Comparison of ENCODE assay signal across 20 mouse cellular contexts in the genomic region with DNA sequence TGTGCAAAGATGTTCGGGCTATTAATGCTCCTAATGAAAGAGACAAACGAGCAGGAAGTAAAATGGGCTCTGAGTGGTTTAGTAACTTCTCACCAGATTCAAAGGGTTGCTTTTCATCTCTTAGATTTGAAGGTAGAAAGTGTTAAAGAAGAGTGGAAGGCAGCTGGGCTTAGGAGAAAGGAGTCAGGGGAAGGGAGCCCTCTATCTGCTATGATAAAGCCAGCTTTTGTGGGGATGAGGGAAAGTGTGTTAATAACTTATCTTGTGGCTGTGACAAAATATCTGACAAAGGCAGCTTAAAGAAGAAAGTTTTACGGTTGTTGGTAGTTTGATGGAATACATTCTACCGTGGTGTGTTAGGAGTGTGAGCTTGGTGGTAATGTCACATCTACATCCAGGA. TPM values are rescaled to one million over a fixed set of nuclear protein-coding genes. Genes with fewer than 3 reads are reported as not detected.
DNase-seq lines count a peak whose midpoint lies in the region; ATAC-seq and TF ChIP-seq lines count a peak whose summit lies in the region.
"Had no signal": no experiment of that assay in that cellular context is flagged by ENCODE, and none has a peak within 500 bp of the region (broad histone marks: within the 10 kb centered on the region; RNA-seq: fewer than 3 reads in every experiment).

No protein-coding gene starts in this region.

- no peak for DNase-seq in intestine, embryonic 14.5 days (ENCODE audit: low spot score)
- DNase-seq in lung, postnatal 0 days (ENCODE audit: low spot score) = no peak
- DNase-seq in lung, adult 18-20 months = no peak
- DNase-seq in stomach, postnatal 0 days (ENCODE audit: low spot score) = no peak
- no peak for DNase-seq in cerebellum, adult 11-12 months
- DNase-seq: adrenal gland, postnatal 14 days; cerebellum, adult 11 months; cerebellum, postnatal 10 days; gastrocnemius, postnatal 25 days; heart, adult 18-20 months; kidney, postnatal 36 days; lung, postnatal 36 days; thymus, adult 2 months; thymus, postnatal 4 days had no signal

- no peak overlapping the region for H3K4me2 ChIP-seq in intestine, embryonic 14.5 days (ENCODE audit: low read length)
- H3K4me2 ChIP-seq in intestine, embryonic 15.5 days (replicated peaks) = no peak overlapping the region
- no peak overlapping the region for H3K4me2 ChIP-seq in lung, postnatal 0 days (replicated peaks; ENCODE audit: low read depth, low read length)
- H3K4me2 ChIP-seq in stomach, postnatal 0 days (replicated peaks; ENCODE audit: low read depth) = no peak overlapping the region
- H3K4me2 ChIP-seq: midbrain, embryonic 15.5 days had no signal

- 35% methylated on average over 4 of the region's 4 CpGs for WGBS in intestine, embryonic 14.5 days
- 32% methylated on average over 4 of the region's 4 CpGs for WGBS in intestine, embryonic 15.5 days
- 31% methylated on average over 4 of the region's 4 CpGs for WGBS in lung, postnatal 0 days
- 26% methylated on average over 4 of the region's 4 CpGs for WGBS in stomach, postnatal 0 days

- no peak for ATAC-seq in intestine, embryonic 14.5 days (replicated peaks; ENCODE audit: low FRiP score, low TSS enrichment, low read depth)
- no peak for ATAC-seq in intestine, embryonic 15.5 days
- ATAC-seq in lung, postnatal 0 days = no peak
- no peak for ATAC-seq in stomach, postnatal 0 days (ENCODE audit: low FRiP score, low TSS enrichment)
- ATAC-seq: midbrain, embryonic 15.5 days had no signal

- H3K4me3 ChIP-seq in intestine, embryonic 14.5 days (ENCODE audit: low read depth, low read length) = no peak overlapping the region
- no peak overlapping the region for H3K4me3 ChIP-seq in intestine, embryonic 15.5 days (replicated peaks)
- no peak overlapping the region for H3K4me3 ChIP-seq in lung, postnatal 0 days (ENCODE audit: low read depth, low read length)
- no peak overlapping the region for H3K4me3 ChIP-seq in brown adipose tissue, adult 24 weeks (ENCODE audit: insufficient read depth, low read depth, low read length)
- no peak overlapping the region for H3K4me3 ChIP-seq in stomach, postnatal 0 days (ENCODE audit: low read depth, low read length)
- H3K4me3 ChIP-seq: forebrain, embryonic 10.5 days; hindbrain, embryonic 10.5 days; midbrain, embryonic 15.5 days had no signal

- H3K27me3 ChIP-seq in intestine, embryonic 14.5 days (replicated peaks; ENCODE audit: control insufficient read depth, insufficient read depth, low read length) = no peaks in the 10 kb centered on the region
- H3K27me3 ChIP-seq in intestine, embryonic 15.5 days (replicated peaks) = no peaks in the 10 kb centered on the region
- no peaks in the 10 kb centered on the region for H3K27me3 ChIP-seq in lung, postnatal 0 days (replicated peaks; ENCODE audit: insufficient read depth, low read length)
- no peaks in the 10 kb centered on the region for H3K27me3 ChIP-seq in stomach, postnatal 0 days (ENCODE audit: control insufficient read depth, insufficient read depth, low read length)
- H3K27me3 ChIP-seq: midbrain, embryonic 15.5 days had no signal

- peak overlapping the region; percentile 54; the same call in 1 of the 2 replicates for H3K27ac ChIP-seq in intestine, embryonic 14.5 days (ENCODE audit: low read depth)
- H3K27ac ChIP-seq in intestine, embryonic 15.5 days = no peak overlapping the region
- no peak overlapping the region for H3K27ac ChIP-seq in lung, postnatal 0 days (ENCODE audit: low read length)
- H3K27ac ChIP-seq in brown adipose tissue, adult 24 weeks (replicated peaks; ENCODE audit: low read depth, low read length) = 0 out of 2 replicates have a peak overlapping the region, but pooled peaks have one; percentile 19
- H3K27ac ChIP-seq in stomach, postnatal 0 days (replicated peaks) = no peak overlapping the region; the same call in 1 of the 2 replicates
- H3K27ac ChIP-seq: forebrain, embryonic 10.5 days; hindbrain, embryonic 10.5 days; midbrain, embryonic 15.5 days had no signal

- H3K4me1 ChIP-seq in intestine, embryonic 14.5 days (replicated peaks; ENCODE audit: control insufficient read depth, insufficient read depth, low read length) = peaks cover 4% of the 10 kb centered on the region; the same call in 1 of the 2 replicates
- H3K4me1 ChIP-seq in intestine, embryonic 15.5 days (replicated peaks) = no peaks in the 10 kb centered on the region
- H3K4me1 ChIP-seq in lung, postnatal 0 days (ENCODE audit: insufficient read depth, low read depth, low read length) = no peaks in the 10 kb centered on the region
- H3K4me1 ChIP-seq in brown adipose tissue, adult 24 weeks (ENCODE audit: control insufficient read depth, insufficient read depth, insufficient read length, low read length) = peaks cover 5% of the 10 kb centered on the region
- no peaks in the 10 kb centered on the region for H3K4me1 ChIP-seq in stomach, postnatal 0 days (replicated peaks; ENCODE audit: control insufficient read depth, insufficient read depth)
- H3K4me1 ChIP-seq: forebrain, embryonic 10.5 days; hindbrain, embryonic 10.5 days; midbrain, embryonic 15.5 days had no signal

- peak; percentile 20 for TF ChIP-seq CTCF in lung, postnatal 0 days (IDR thresholded peaks at IDR 0.05)
- peak; percentile 24; the same call in 1 of the 2 replicates for TF ChIP-seq CTCF in stomach, postnatal 0 days (IDR thresholded peaks at IDR 0.05; ENCODE audit: low read depth)

- no peaks in the 10 kb centered on the region for H3K36me3 ChIP-seq in intestine, embryonic 14.5 days (ENCODE audit: control insufficient read depth, insufficient read depth, low read length)
- H3K36me3 ChIP-seq in intestine, embryonic 15.5 days = no peaks in the 10 kb centered on the region
- no peaks in the 10 kb centered on the region for H3K36me3 ChIP-seq in lung, postnatal 0 days (ENCODE audit: insufficient read depth, low read length)
- H3K36me3 ChIP-seq in stomach, postnatal 0 days (ENCODE audit: control insufficient read depth, insufficient read depth, low read length) = no peaks in the 10 kb centered on the region
- H3K36me3 ChIP-seq: forebrain, embryonic 10.5 days; hindbrain, embryonic 10.5 days; midbrain, embryonic 15.5 days had no signal

- no peak overlapping the region for H3K9ac ChIP-seq in intestine, embryonic 14.5 days (ENCODE audit: low read length)
- H3K9ac ChIP-seq in intestine, embryonic 15.5 days = no peak overlapping the region
- no peak overlapping the region for H3K9ac ChIP-seq in lung, postnatal 0 days (replicated peaks; ENCODE audit: low read depth)
- H3K9ac ChIP-seq in stomach, postnatal 0 days (ENCODE audit: low read length) = no peak overlapping the region
- H3K9ac ChIP-seq: midbrain, embryonic 15.5 days had no signal

- no peak for TF ChIP-seq EP300 in lung, postnatal 0 days (IDR thresholded peaks at IDR 0.05)
- TF ChIP-seq EP300 in stomach, postnatal 0 days (optimal IDR thresholded peaks at IDR 0.05) = no peak

- no peaks in the 10 kb centered on the region for H3K9me3 ChIP-seq in intestine, embryonic 14.5 days (ENCODE audit: control insufficient read depth, low read length)
- H3K9me3 ChIP-seq in intestine, embryonic 15.5 days = no peaks in the 10 kb centered on the region
- no peaks in the 10 kb centered on the region for H3K9me3 ChIP-seq in lung, postnatal 0 days (ENCODE audit: low read length)
- no peaks in the 10 kb centered on the region for H3K9me3 ChIP-seq in stomach, postnatal 0 days (ENCODE audit: control insufficient read depth, low read length)
- H3K9me3 ChIP-seq: forebrain, embryonic 10.5 days; hindbrain, embryonic 10.5 days; midbrain, embryonic 15.5 days had no signal

RNA-seq across cellular contexts. Expression of a gene that starts 6.1 kb away (rescaled TPM):
- polyA plus RNA-seq in intestine, embryonic 14.5 days (2014; fragmentation: Nextera tagmentation; extraction: Ambion mirVana) = 0.77 and 1.7 TPM in 2 replicates
- polyA plus RNA-seq in intestine, embryonic 15.5 days (2015; fragmentation: Nextera tagmentation; extraction: Ambion mirVana) = 1.1 and 1.3 TPM in 2 replicates
- polyA plus RNA-seq in lung, postnatal 0 days (2015; fragmentation: Nextera tagmentation; extraction: Ambion mirVana) = 0.92 and 1.3 TPM in 2 replicates
- 0.13 and 1.1 TPM in 2 replicates for polyA plus RNA-seq in brown adipose tissue, adult 24 weeks (2012; ENCODE audit: insufficient read depth, insufficient read length, missing spikeins)
- polyA plus RNA-seq in stomach, postnatal 0 days (2015; fragmentation: Nextera tagmentation; extraction: Ambion mirVana) = 0.42 and 0.63 TPM in 2 replicates

RNA-seq across cellular contexts. Expression of a gene that starts 25.7 kb away (rescaled TPM):
- 4.3 and 4.7 TPM in 2 replicates for polyA plus RNA-seq in intestine, embryonic 14.5 days (2014; fragmentation: Nextera tagmentation; extraction: Ambion mirVana)
- polyA plus RNA-seq in intestine, embryonic 15.5 days (2015; fragmentation: Nextera tagmentation; extraction: Ambion mirVana) = 4.9 and 5.0 TPM in 2 replicates
- 6.7 and 7.8 TPM in 2 replicates for polyA plus RNA-seq in lung, postnatal 0 days (2015; fragmentation: Nextera tagmentation; extraction: Ambion mirVana)
- polyA plus RNA-seq in brown adipose tissue, adult 24 weeks (2012; ENCODE audit: insufficient read depth, insufficient read length, missing spikeins) = 3.8 and 5.0 TPM in 2 replicates
- polyA plus RNA-seq in stomach, postnatal 0 days (2015; fragmentation: Nextera tagmentation; extraction: Ambion mirVana) = 0.74 and 1.2 TPM in 2 replicates
- polyA plus RNA-seq: neural tube, embryonic 14.5 days had no signal

Comparison
In these comparisons a context has a peak if more than half of its experiments do, and no peak if none do; other contexts are left out.
1. H3K27ac ChIP-seq: peak in intestine, embryonic 14.5 days (single experiment) and brown adipose tissue, adult 24 weeks (single experiment); none in intestine, embryonic 15.5 days (single experiment), lung, postnatal 0 days (single experiment) and stomach, postnatal 0 days (single experiment).